In the genomic region with DNA sequence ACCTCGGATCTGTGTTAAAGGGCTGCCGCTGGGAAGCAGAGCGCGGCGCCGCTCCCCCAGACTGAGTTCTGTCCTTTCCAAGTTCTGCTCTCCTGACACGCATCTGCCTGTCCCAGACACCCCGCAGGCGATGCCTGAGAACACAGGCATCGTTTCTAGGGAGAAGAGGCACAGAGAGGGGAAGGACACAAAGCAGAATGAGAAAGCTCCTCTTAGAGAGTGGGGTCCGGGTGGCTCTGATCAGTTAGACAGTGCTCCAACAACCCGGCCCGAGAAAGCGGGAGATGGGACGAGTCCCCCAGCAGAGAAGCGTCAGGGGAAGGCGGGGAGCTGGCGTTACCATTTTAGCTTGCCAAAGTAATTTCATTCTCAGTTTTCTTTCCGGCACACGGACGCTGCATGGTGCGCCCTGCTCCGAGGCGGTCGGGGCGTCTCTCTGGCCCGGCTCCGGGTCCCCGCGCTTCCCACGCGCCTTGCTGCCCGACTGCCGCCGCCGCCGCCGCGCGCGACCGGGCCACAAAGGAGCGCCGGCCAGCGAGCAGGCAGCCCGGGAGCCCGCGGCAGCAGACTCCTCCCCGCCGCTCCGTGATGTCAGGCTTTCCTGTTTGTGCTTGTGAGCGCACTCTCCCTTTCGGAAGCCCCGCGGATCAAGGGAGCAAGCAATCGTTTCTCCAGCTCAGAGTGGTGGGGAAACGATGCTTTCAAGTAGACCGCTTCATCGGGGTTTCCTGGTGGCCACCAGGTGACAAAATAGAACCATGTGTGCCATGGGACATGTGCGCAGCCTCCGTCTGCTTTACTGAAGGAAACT, we compare ENCODE assay signal across 8 mouse cellular contexts.
A peak's percentile ranks its signal among the peaks of the same experiment; 100 is the strongest.
DNase-seq lines count a peak whose midpoint lies in the region; ATAC-seq and TF ChIP-seq lines count a peak whose summit lies in the region.

No protein-coding gene starts in this region.

- under 1% methylated on average over 61 of the region's 61 CpGs for WGBS in forebrain, embryonic 16.5 days

- no peaks in the 10 kb centered on the region for H3K9me3 ChIP-seq in ES-E14 (ENCODE audit: control insufficient read depth, insufficient read depth, low read depth, low read length)
- no peaks in the 10 kb centered on the region for H3K9me3 ChIP-seq in forebrain, embryonic 16.5 days (ENCODE audit: control insufficient read depth, low read length)

- H3K4me2 ChIP-seq in forebrain, embryonic 16.5 days (ENCODE audit: low read length) = peak overlapping the region; percentile 73

- no peaks in the 10 kb centered on the region for H3K36me3 ChIP-seq in ES-E14 (ENCODE audit: control insufficient read depth, insufficient read depth, low read length, poor library complexity, severe bottlenecking)
- no peaks in the 10 kb centered on the region for H3K36me3 ChIP-seq in forebrain, embryonic 16.5 days (ENCODE audit: control insufficient read depth, insufficient read depth)

- peak; percentile 47 for DNase-seq in ES-E14 (ENCODE audit: low read depth, low spot score)
- DNase-seq in cerebellum, adult 11 months = peak; percentile 19
- DNase-seq in layer of hippocampus, adult 9-11 months = peak; percentile 61
- DNase-seq in lung, postnatal 25 days (ENCODE audit: low spot score) = peak; percentile 82
- DNase-seq in ovary, postnatal 36 days (ENCODE audit: low spot score) = peak; percentile 78
- peak; percentile 76 for DNase-seq in thymus, postnatal 4 days

- H3K4me1 ChIP-seq in ES-E14 (ENCODE audit: control insufficient read depth in 2 of 2, insufficient read depth in 2 of 2, low read length in 2 of 2, poor library complexity in 1 of 2) = no peaks in the 10 kb centered on the region; a peak in 1 of 4 replicates
- H3K4me1 ChIP-seq in forebrain, embryonic 16.5 days (replicated peaks; ENCODE audit: control insufficient read depth, insufficient read depth, low read length) = peaks cover 3% of the 10 kb centered on the region

- H3K27ac ChIP-seq in ES-E14 (ENCODE audit: insufficient read depth, low read depth, low read length, poor library complexity, severe bottlenecking) = no peak overlapping the region
- peak overlapping the region; percentile 68 for H3K27ac ChIP-seq in forebrain, embryonic 16.5 days (ENCODE audit: low read length)

- in situ Hi-C loops in ES-E14 (cut with MboI; ENCODE audit: low sequenced_read_pairs in 2 of 2, unreplicated experiment in 2 of 2) = no loop called here

- H3K4me3 ChIP-seq in ES-E14 (ENCODE audit: insufficient read depth in 1 of 2, low read depth in 1 of 2, low read length in 2 of 2, poor library complexity in 1 of 2, severe bottlenecking in 1 of 2) = peak overlapping the region; percentile 59 to 76
- H3K4me3 ChIP-seq in forebrain, embryonic 16.5 days (replicated peaks; ENCODE audit: low read length) = peak overlapping the region; percentile 66

- peak overlapping the region; percentile 54 for H3K9ac ChIP-seq in ES-E14 (ENCODE audit: insufficient read depth, low read depth, low read length, poor library complexity, severe bottlenecking)
- peak overlapping the region; percentile 65 for H3K9ac ChIP-seq in forebrain, embryonic 16.5 days (replicated peaks; ENCODE audit: low read depth, low read length)

- H3K27me3 ChIP-seq in forebrain, embryonic 16.5 days (replicated peaks; ENCODE audit: control insufficient read depth, insufficient read depth, low read length) = no peaks in the 10 kb centered on the region; the same call in none of the 2 replicates

- ATAC-seq in forebrain, embryonic 16.5 days = peak; percentile 92
- ATAC-seq in hematopoietic stem cell, adult 5-6 weeks (replicated peaks in 1 of 2; ENCODE audit: insufficient read depth in 1 of 2, low FRiP score in 2 of 2, low TSS enrichment in 1 of 2, low read depth in 1 of 2, poor library complexity in 2 of 2, severe bottlenecking in 2 of 2) = peak; percentile 88

TF ChIP-seq in ES-E14, 5 proteins besides CTCF, POLR2A, EP300 and RAD21:
- TF ChIP-seq HCFC1 (IDR thresholded peaks at IDR 0.05; ENCODE audit: borderline replicate concordance, insufficient read depth, low read length) (no peak), ZC3H11A (IDR thresholded peaks at IDR 0.05; ENCODE audit: borderline replicate concordance, low read depth, low read length) (no peak), CHD2 (IDR thresholded peaks at IDR 0.05; ENCODE audit: low read depth, low read length) (no peak), ZNF384 (IDR thresholded peaks at IDR 0.05; ENCODE audit: low read depth, low read length) (no peak), MAFK (IDR thresholded peaks at IDR 0.05; ENCODE audit: insufficient read depth, low read depth, low read length) (no peak)

Comparison
In these comparisons a context has a peak if more than half of its experiments do, and no peak if none do; other contexts are left out.
1. DNase-seq: peak in every context shown above with its lines; median percentile 82 in lung, postnatal 25 days; 78 in ovary, postnatal 36 days; 76 in thymus, postnatal 4 days; 61 in layer of hippocampus, adult 9-11 months; 47 in ES-E14; 19 in cerebellum, adult 11 months.